Mouse (Mus musculus) heart, postnatal 0 days (tissue): Measurements from ENCODE around the gene Ylpm1. TPM values are rescaled to one million over a fixed set of nuclear protein-coding genes. Genes with fewer than 3 reads are reported as not detected.

ENCODE experiments used
- ATAC-seq: fragments of 200-750 bp; cut with Nextera tagmentation; 2 replicates; pipeline ENCODE4 v1.8.0; 2017; ENCODE audit warnings: low read depth, moderate number of reproducible peaks, moderate library complexity; ENCODE audit not compliant: insufficient read depth
- DNase-seq: peaks from one replicate; pipeline ENCODE4 v3.0.0-alpha.2; 2016; ENCODE audit warnings: low spot score
- H3K27ac ChIP-seq: fragments of 300-500 bp; sonication (generic); 2 replicates; pipeline ENCODE4 v1.5.1; 2014; ENCODE audit warnings: low read depth, mild to moderate bottlenecking
- H3K27me3 ChIP-seq: fragments of 300-500 bp; sonication (generic); 2 replicates; pipeline ENCODE4 v1.6.1; 2014; ENCODE audit warnings: low read length, mixed read lengths; ENCODE audit not compliant: control insufficient read depth, insufficient read depth
- H3K36me3 ChIP-seq: fragments of 300-500 bp; sonication (generic); replicated peaks from 2 replicates; pipeline ENCODE4 v1.6.1; 2014; ENCODE audit warnings: low read length, mixed read lengths; ENCODE audit not compliant: control insufficient read depth, insufficient read depth
- H3K4me1 ChIP-seq: fragments of 300-500 bp; sonication (generic); 2 replicates; pipeline ENCODE4 v1.6.1; 2014; ENCODE audit warnings: antibody characterized with exemption; ENCODE audit not compliant: control insufficient read depth, insufficient read depth
- H3K4me2 ChIP-seq: fragments of 300-500 bp; sonication (generic); 2 replicates; pipeline ENCODE4 v1.6.1; 2014; ENCODE audit warnings: low read depth, mild to moderate bottlenecking, low read length, moderate library complexity
- H3K4me3 ChIP-seq: fragments of 300-500 bp; sonication (generic); 2 replicates; pipeline ENCODE4 v1.5.1; 2014; ENCODE audit warnings: low read depth, low read length
- H3K9ac ChIP-seq: fragments of 300-500 bp; sonication (generic); replicated peaks from 2 replicates; pipeline ENCODE4 v1.6.1; 2014; ENCODE audit warnings: low read depth, low read length, mixed read lengths
- H3K9me3 ChIP-seq: fragments of 300-500 bp; sonication (generic); replicated peaks from 2 replicates; pipeline ENCODE4 v1.6.1; 2016; ENCODE audit warnings: low read length; ENCODE audit not compliant: control insufficient read depth
- CTCF ChIP-seq: IDR thresholded peaks from 2 replicates; pipeline ENCODE4 v1.5.1; 2016; ENCODE audit warnings: antibody characterized with exemption, control low read depth, low read depth
- EP300 ChIP-seq: IDR thresholded peaks from 2 replicates; pipeline ENCODE4 v1.6.1; 2016; ENCODE audit warnings: antibody characterized with exemption, low read depth
- WGBS: fragments of 180-500 bp; shearing (Covaris S2); extraction: QIAGEN DNeasy Blood & Tissue Kit; methylation state at CpG from one replicate; pipeline ENCODE4 v1.1.7; 2014; 5-methylcytosine and 5-hydroxymethylcytosine counted together
- polyA plus RNA-seq: library from polyadenylated mRNA; unstranded; fragments of >200 nt; fragmentation: Nextera tagmentation; extraction: Ambion mirVana; gene quantifications from 2 replicates; pipeline ENCODE4 v1.2.1, GENCODE M21; 2015
- total RNA-seq: library from RNA; depleted of rRNA; stranded (reverse); fragments of >200 nt; gene quantifications from 2 replicates; pipeline ENCODE4 v1.2.3, GENCODE M21; 2014; ENCODE audit warnings: low replicate concordance

Ylpm1 gene
- total and polyA plus RNA-seq, 2 experiments from 2014 or later, result 10.5 to 14.7 TPM

- H3K4me2 ChIP-seq, result no peak overlapping the region
- H3K27ac ChIP-seq, result no peak overlapping the region
Measured at GRCm38 (mm10) chr12:85094010-85094409, 97.9 kb downstream of the Ylpm1 start.

GRCm38 (mm10) chr12:85094706-85095105, 98.6 kb downstream of the Ylpm1 start:
- H3K27me3 ChIP-seq, result no peaks in the 10 kb centered on the region
- ATAC-seq, result no peak
- no peaks in the 10 kb centered on the region for H3K9me3 ChIP-seq
- 79% methylated on average over 10 of the region's 10 CpGs for WGBS
- no peaks in the 10 kb centered on the region; the same call in 1 of the 2 replicates for H3K4me1 ChIP-seq
- DNase-seq, result no peak
- H3K9ac ChIP-seq, result no peak overlapping the region
- no peak overlapping the region for H3K4me2 ChIP-seq
- no peak overlapping the region for H3K27ac ChIP-seq
- TF ChIP-seq CTCF (no peak), EP300 (no peak)
- H3K36me3 ChIP-seq, result no peaks in the 10 kb centered on the region
- H3K4me3 ChIP-seq, result no peak overlapping the region

More at GRCm38 (mm10) chr12:85094010-85094409, 97.9 kb downstream of the Ylpm1 start:
- TF ChIP-seq EP300 (no peak), CTCF (no peak)
- H3K4me1 ChIP-seq, result no peaks in the 10 kb centered on the region; the same call in 1 of the 2 replicates
- H3K9me3 ChIP-seq, result no peaks in the 10 kb centered on the region
- DNase-seq, result peak; percentile 53
- 29% methylated on average over 14 of the region's 14 CpGs for whole genome bisulfite sequencing
- no peak overlapping the region for H3K4me3 ChIP-seq
- ATAC-seq, result peak; percentile 76
- H3K27me3 ChIP-seq, result no peaks in the 10 kb centered on the region
- H3K36me3 ChIP-seq, result 0 out of 2 replicates have a peak, but pooled peaks cover 2% of the 10 kb centered on the region
- no peak overlapping the region for H3K9ac ChIP-seq

- Histone ChIP-seq H3K4me2 (no peak overlapping the region), H3K27me3 (no peaks in the 10 kb centered on the region), H3K9me3 (no peaks in the 10 kb centered on the region), H3K9ac (no peak overlapping the region), H3K4me3 (no peak overlapping the region), H3K36me3 (no peaks in the 10 kb centered on the region), H3K27ac (no peak overlapping the region), H3K4me1 (no peaks in the 10 kb centered on the region; the same call in 1 of the 2 replicates)
- WGBS, result 82% methylated on average over 11 of the region's 11 CpGs
- DNase-seq (no peak), ATAC-seq (no peak)
- TF ChIP-seq CTCF, result no peak
Measured at GRCm38 (mm10) chr12:85095146-85095545, 99.0 kb downstream of the Ylpm1 start.

- DNase-seq, result no peak
- H3K4me2 ChIP-seq, result no peak overlapping the region
- no peak overlapping the region for H3K9ac ChIP-seq
- no peaks in the 10 kb centered on the region for H3K27me3 ChIP-seq
- 78% methylated on average over 7 of the region's 7 CpGs for WGBS
- no peaks in the 10 kb centered on the region; the same call in 1 of the 2 replicates for H3K4me1 ChIP-seq
- no peaks in the 10 kb centered on the region for H3K9me3 ChIP-seq
- no peak overlapping the region for H3K27ac ChIP-seq
- no peak overlapping the region for H3K4me3 ChIP-seq
- ATAC-seq, result no peak
- no peak for TF ChIP-seq CTCF
- TF ChIP-seq EP300, result no peak
- no peaks in the 10 kb centered on the region for H3K36me3 ChIP-seq
Measured at GRCm38 (mm10) chr12:85095859-85096258, 99.7 kb downstream of the Ylpm1 start.

- Histone ChIP-seq H3K4me3 (no peak overlapping the region), H3K27ac (no peak overlapping the region), H3K36me3 (no peaks in the 10 kb centered on the region), H3K9ac (no peak overlapping the region), H3K9me3 (no peaks in the 10 kb centered on the region), H3K4me1 (no peaks in the 10 kb centered on the region), H3K4me2 (no peak overlapping the region), H3K27me3 (no peaks in the 10 kb centered on the region)
- no peak for ATAC-seq
- TF ChIP-seq CTCF (no peak), EP300 (no peak)
- no peak for DNase-seq
- 75% methylated on average over 14 of the region's 14 CpGs for WGBS
Measured at GRCm38 (mm10) chr12:85101001-85101400, 104.9 kb downstream of the Ylpm1 start.

GRCm38 (mm10) chr12:85101521-85102106, 105.5 kb downstream of the Ylpm1 start:
- H3K4me2 ChIP-seq, result no peak overlapping the region
- no peaks in the 10 kb centered on the region for H3K27me3 ChIP-seq
- no peaks in the 10 kb centered on the region for H3K36me3 ChIP-seq
- no peak overlapping the region for H3K9ac ChIP-seq
- H3K9me3 ChIP-seq, result no peaks in the 10 kb centered on the region
- no peaks in the 10 kb centered on the region for H3K4me1 ChIP-seq
- WGBS, result 80% methylated on average over 5 of the region's 5 CpGs
- no peak for TF ChIP-seq EP300
- no peak overlapping the region for H3K27ac ChIP-seq
- no peak for DNase-seq
- no peak overlapping the region for H3K4me3 ChIP-seq
- ATAC-seq, result no peak
